Mouse (Mus musculus) heart, postnatal 4 days (tissue): ENCODE results near the gene Adcy7. TPM values are rescaled to one million over a fixed set of nuclear protein-coding genes. Genes with fewer than 3 reads are reported as not detected.
A peak's percentile ranks its signal among the peaks of the same experiment; 100 is the strongest.

Experiments
- DNase-seq: peaks from one replicate; pipeline ENCODE4 v3.0.0; 2021
- total RNA-seq, 2 experiments: library from RNA; stranded (reverse); gene quantifications; 2 replicates each; pipeline ENCODE4 v1.2.3; 2021

The Adcy7 gene
- total RNA-seq, 2 experiments from 2014 or later: 4.0 to 5.4 TPM

GRCm38 (mm10) chr8:88334975-88335374, 62.8 kb downstream of the Adcy7 start:
- no peak for DNase-seq

GRCm38 (mm10) chr8:88339221-88339620, 67.0 kb downstream of the Adcy7 start:
- DNase-seq: no peak

GRCm38 (mm10) chr8:88339887-88340695, 67.9 kb downstream of the Adcy7 start:
- DNase-seq: no peak

- no peak for DNase-seq
Observed at GRCm38 (mm10) chr8:88342026-88342425, 69.8 kb downstream of the Adcy7 start.

- no peak for DNase-seq
Observed at GRCm38 (mm10) chr8:88349046-88349445, 76.8 kb downstream of the Adcy7 start.

GRCm38 (mm10) chr8:88357226-88357933, 85.2 kb downstream of the Adcy7 start:
- DNase-seq: no peak

- no peak for DNase-seq
Observed at GRCm38 (mm10) chr8:88357946-88358345, 85.7 kb downstream of the Adcy7 start.

- DNase-seq: peak; percentile 20
Observed at GRCm38 (mm10) chr8:88359959-88360358, 87.8 kb downstream of the Adcy7 start.

GRCm38 (mm10) chr8:88361044-88361707, 89.0 kb downstream of the Adcy7 start:
- peak; percentile 22 for DNase-seq

- peak; percentile 93 for DNase-seq
Observed at GRCm38 (mm10) chr8:88361708-88362428, 89.7 kb downstream of the Adcy7 start, which contains the start of gene Brd7. Gene Brd7 (minus strand): TSS chr8:88362194.

GRCm38 (mm10) chr8:88362446-88363150, 90.4 kb downstream of the Adcy7 start:
- DNase-seq: peak; percentile 33

- peak; percentile 28 for DNase-seq
Observed at GRCm38 (mm10) chr8:88369221-88369620, 97.0 kb downstream of the Adcy7 start.

- peak; percentile 21 for DNase-seq
Observed at GRCm38 (mm10) chr8:88369805-88370204, 97.6 kb downstream of the Adcy7 start.

GRCm38 (mm10) chr8:88371522-88371921, 99.3 kb downstream of the Adcy7 start:
- no peak for DNase-seq

GRCm38 (mm10) chr8:88376836-88377582, 104.8 kb downstream of the Adcy7 start:
- DNase-seq: peak; percentile 55

Other genes starting within 250 kb of the Adcy7 start
- gene Cnep1r1, start 153.6 kb upstream of the Adcy7 start, total RNA-seq: 10 to 100 TPM; 33.3 TPM
- 10 to 100 TPM; 24.0 to 24.6 TPM for gene Heatr3, start 134.5 kb upstream of the Adcy7 start, total RNA-seq
- gene Tent4b, start 73.2 kb upstream of the Adcy7 start, total RNA-seq: 10 to 100 TPM; 19.5 to 21.0 TPM
- gene Brd7, start 89.8 kb downstream of the Adcy7 start, total RNA-seq: 10 to 100 TPM; 73.4 to 87.1 TPM
- 10 to 100 TPM in 1 of 2 experiments, 1 to 10 TPM in 1; 8.7 to 10.2 TPM for gene Nkd1, start 249.0 kb downstream of the Adcy7 start, total RNA-seq